Mouse (Mus musculus) MEL (cell line): ENCODE measurements around the gene Fgf16. TPM values are rescaled to one million over a fixed set of nuclear protein-coding genes. Genes with fewer than 3 reads are reported as not detected.

ENCODE experiments used
- DNase-seq: peaks from one replicate; pipeline ENCODE4 v3.0.0; 2011; ENCODE audit warnings: low read depth, low spot score
- H3K27ac ChIP-seq: 2 replicates; pipeline ENCODE4 v1.5.1; 2012; ENCODE audit warnings: low read depth, mild to moderate bottlenecking, control low read depth, low read length, moderate library complexity; ENCODE audit not compliant: control insufficient read depth
- H3K27me3 ChIP-seq, 2 experiments: fragments of 150-350 bp in 1 of 2; sonication (generic) in 1 of 2; 2 replicates each; pipeline ENCODE4 v1.6.1; 2012; ENCODE audit warnings: low read length in 2 of 2, mild to moderate bottlenecking in 2 of 2, improper control_type of control experiment in 1 of 2, moderate library complexity in 1 of 2; ENCODE audit not compliant: insufficient read depth in 2 of 2, control insufficient read depth in 1 of 2
- H3K36me3 ChIP-seq, 2 experiments: 2 replicates each; pipeline ENCODE4 v1.6.1; 2012 to 2014; ENCODE audit warnings: low read length in 2 of 2, improper control_type of control experiment in 1 of 2, inconsistent platforms in 1 of 2, mild to moderate bottlenecking in 1 of 2; ENCODE audit not compliant: insufficient read depth in 2 of 2, control insufficient read depth in 1 of 2
- H3K4me1 ChIP-seq, 2 experiments: fragments of 150-350 bp in 1 of 2; sonication (generic) in 1 of 2; 2 replicates each; pipeline ENCODE4 v1.6.1; 2012; ENCODE audit warnings: low read length in 2 of 2, improper control_type of control experiment in 1 of 2, mild to moderate bottlenecking in 1 of 2; ENCODE audit not compliant: insufficient read depth in 2 of 2, control insufficient read depth in 1 of 2
- H3K4me3 ChIP-seq, 2 experiments: fragments of 150-350 bp in 1 of 2; sonication (generic) in 1 of 2; 2 replicates each; pipeline ENCODE4 v1.5.1; 2012; ENCODE audit warnings: low read depth in 2 of 2, low read length in 2 of 2, mild to moderate bottlenecking in 2 of 2, moderate library complexity in 2 of 2, control low read depth in 1 of 2, improper control_type of control experiment in 1 of 2; ENCODE audit not compliant: control insufficient read depth in 1 of 2, insufficient read depth in 1 of 2
- H3K79me2 ChIP-seq: 2 replicates; pipeline ENCODE4 v1.6.1; 2012; ENCODE audit warnings: mild to moderate bottlenecking, low read length, moderate library complexity; ENCODE audit not compliant: control insufficient read depth, poor library complexity, insufficient read depth
- H3K9ac ChIP-seq: 2 replicates; pipeline ENCODE4 v1.6.1; 2012; ENCODE audit warnings: low read depth, mild to moderate bottlenecking, control low read depth, low read length, moderate library complexity; ENCODE audit not compliant: control insufficient read depth, poor library complexity, severe bottlenecking
- H3K9me3 ChIP-seq: fragments of 150-350 bp; sonication (generic); replicated peaks from 2 replicates; pipeline ENCODE4 v1.6.1; 2012; ENCODE audit warnings: mild to moderate bottlenecking, low read length, improper control_type of control experiment, moderate library complexity; ENCODE audit not compliant: insufficient read depth
- CTCF ChIP-seq, 3 experiments: IDR thresholded peaks in 2 of 3; conservative IDR thresholded peaks in 1 of 3; 2 replicates each; pipeline ENCODE4 v1.5.1; 2011 to 2012; ENCODE audit warnings: low read length in 3 of 3, low read depth in 2 of 3, mild to moderate bottlenecking in 2 of 3, improper control_type of control experiment in 1 of 3, inconsistent platforms in 1 of 3, mixed read lengths in 1 of 3, moderate library complexity in 1 of 3; ENCODE audit not compliant: control insufficient read depth in 1 of 3, insufficient read depth in 1 of 3, poor library complexity in 1 of 3, severe bottlenecking in 1 of 3
- E2F4 ChIP-seq: IDR thresholded peaks from 2 replicates; pipeline ENCODE4 v1.6.1; 2011; ENCODE audit warnings: low read depth, low read length, improper control_type of control experiment, borderline replicate concordance
- ELF1 ChIP-seq: IDR thresholded peaks from 2 replicates; pipeline ENCODE4 v1.6.1; 2014; ENCODE audit warnings: low read depth, mild to moderate bottlenecking, inconsistent platforms, low read length, improper control_type of control experiment, moderate library complexity
- EP300 ChIP-seq, 2 experiments: IDR thresholded peaks; 2 replicates each; pipeline ENCODE4 v1.6.1; 2011; ENCODE audit warnings: improper control_type of control experiment in 2 of 2, low read length in 2 of 2, low read depth in 1 of 2, mild to moderate bottlenecking in 1 of 2
- GATA1 ChIP-seq: IDR thresholded peaks from 2 replicates; pipeline ENCODE4 v1.6.1; 2011; ENCODE audit warnings: low read depth, low read length, improper control_type of control experiment
- MAFK ChIP-seq: IDR thresholded peaks from 2 replicates; pipeline ENCODE4 v1.6.1; 2011; ENCODE audit warnings: low read depth, mild to moderate bottlenecking, low read length, improper control_type of control experiment, borderline replicate concordance
- MAX ChIP-seq: IDR thresholded peaks from 2 replicates; pipeline ENCODE4 v1.6.1; 2011; ENCODE audit warnings: low read length, improper control_type of control experiment
- MXI1 ChIP-seq: IDR thresholded peaks from 2 replicates; pipeline ENCODE4 v1.6.1; 2011; ENCODE audit warnings: mild to moderate bottlenecking, low read depth, low read length, improper control_type of control experiment
- MYC ChIP-seq: IDR thresholded peaks from 2 replicates; pipeline ENCODE4 v1.6.1; 2011; ENCODE audit warnings: low read depth, mild to moderate bottlenecking, low read length, improper control_type of control experiment, moderate library complexity
- NRF1 ChIP-seq: IDR thresholded peaks from 2 replicates; pipeline ENCODE4 v1.6.1; 2014; ENCODE audit warnings: low read depth, mild to moderate bottlenecking, inconsistent platforms, low read length, improper control_type of control experiment, moderate library complexity; ENCODE audit not compliant: poor library complexity, insufficient read depth, severe bottlenecking
- POLR2AphosphoS5 ChIP-seq: IDR thresholded peaks from 2 replicates; pipeline ENCODE4 v1.6.1; 2012; ENCODE audit warnings: low read depth, borderline replicate concordance, mild to moderate bottlenecking, inconsistent platforms, low read length, moderate library complexity, mixed read lengths
- RCOR1 ChIP-seq: IDR thresholded peaks from 2 replicates; pipeline ENCODE4 v1.6.1; 2012; ENCODE audit warnings: low read depth, mild to moderate bottlenecking, inconsistent platforms, low read length, improper control_type of control experiment
- SIN3A ChIP-seq: IDR thresholded peaks from 2 replicates; pipeline ENCODE4 v1.6.1; 2012; ENCODE audit warnings: low read length, improper control_type of control experiment, inconsistent platforms
- TAL1 ChIP-seq: IDR thresholded peaks from 2 replicates; pipeline ENCODE4 v1.6.1; 2012; ENCODE audit warnings: mild to moderate bottlenecking, inconsistent platforms, low read length, moderate library complexity, mixed read lengths
- TBP ChIP-seq: IDR thresholded peaks from 2 replicates; pipeline ENCODE4 v1.8.0; 2011; ENCODE audit warnings: low read depth, low read length, improper control_type of control experiment
- TCF12 ChIP-seq: IDR thresholded peaks from 2 replicates; pipeline ENCODE4 v1.6.1; 2014; ENCODE audit warnings: low read depth, mild to moderate bottlenecking, inconsistent platforms, low read length, improper control_type of control experiment, moderate library complexity
- UBTF ChIP-seq: IDR thresholded peaks from 2 replicates; pipeline ENCODE4 v1.6.1; 2012; ENCODE audit warnings: low read depth, mild to moderate bottlenecking, inconsistent platforms, low read length, improper control_type of control experiment, moderate library complexity, borderline replicate concordance; ENCODE audit not compliant: insufficient read depth
- ZKSCAN1 ChIP-seq: IDR thresholded peaks from 2 replicates; pipeline ENCODE4 v1.6.1; 2012; ENCODE audit warnings: low read depth, mild to moderate bottlenecking, inconsistent platforms, low read length, improper control_type of control experiment, moderate library complexity
- ZMIZ1 ChIP-seq: IDR thresholded peaks from 2 replicates; pipeline ENCODE4 v1.6.1; 2012; ENCODE audit warnings: low read depth, mild to moderate bottlenecking, inconsistent platforms, low read length, improper control_type of control experiment, moderate library complexity
- ZNF384 ChIP-seq: IDR thresholded peaks from 2 replicates; pipeline ENCODE4 v1.6.1; 2012; ENCODE audit warnings: low read depth, mild to moderate bottlenecking, inconsistent platforms, low read length, improper control_type of control experiment
- polyA plus RNA-seq, 2 experiments: library from polyadenylated mRNA; stranded (reverse) in 1 of 2; unstranded in 1 of 2; fragments of >175 nt in 1 of 2; fragments of >200 nt in 1 of 2; gene quantifications; 2 replicates each; pipeline versions ENCODE4 v1.2.1 to v1.2.4; 2012; ENCODE audit warnings: low replicate concordance in 2 of 2, low read depth in 1 of 2; ENCODE audit not compliant: insufficient read length in 2 of 2, insufficient read depth in 1 of 2, missing spikeins in 1 of 2
- total RNA-seq: library from RNA; depleted of rRNA; stranded (reverse); fragments of 300-350 nt; gene quantifications from 2 replicates; pipeline ENCODE4 v1.2.3, GENCODE M21; 2012; rRNA removed

Gene Fgf16
- total and polyA plus RNA-seq, 3 experiments = not detected

- no peak for DNase-seq
- TF ChIP-seq ZNF384 (no peak), ZKSCAN1 (no peak), TCF12 (no peak), ZMIZ1 (no peak)
- H3K9ac ChIP-seq = no peak overlapping the region
These were observed 30.8 kb downstream of the Fgf16 start for GRCm38 (mm10) chrX:105794806-105795403.

GRCm38 (mm10) chrX:105824462-105824861 is 60.4 kb downstream of the Fgf16 start:
- H3K27me3 ChIP-seq = no peaks in the 10 kb centered on the region
- H3K36me3 ChIP-seq = peaks cover 3 to 6% of the 10 kb centered on the region in 2 experiments
- peak; percentile 72 for DNase-seq
- no peak overlapping the region for H3K4me3 ChIP-seq
- H3K4me1 ChIP-seq = peaks cover 0 to 2% of the 10 kb centered on the region in 2 experiments; a peak in 1 of 4 replicates
- no peak overlapping the region for H3K9ac ChIP-seq
- no peaks in the 10 kb centered on the region for H3K9me3 ChIP-seq
- peak overlapping the region; percentile 64 for H3K27ac ChIP-seq
- no peaks in the 10 kb centered on the region for H3K79me2 ChIP-seq
- TF ChIP-seq ZMIZ1 (no peak), MAX (peak; percentile 47), MAFK (no peak), TBP (no peak), ELF1 (peak; percentile 34; the same call in 1 of the 2 replicates), SIN3A (peak; percentile 48; the same call in 1 of the 2 replicates), MYC (0 out of 2 replicates have a peak, but pooled peaks have one; percentile 39), POLR2AphosphoS5 (no peak), RCOR1 (peak; percentile 58), CTCF (IDR thresholded peaks at IDR 0.05 in 2 of 3, conservative IDR thresholded peaks at IDR 0.05 in 1 of 3; ENCODE audit: control insufficient read depth in 1 of 3, insufficient read depth in 1 of 3, low read depth in 2 of 3, low read length in 3 of 3, poor library complexity in 1 of 3, severe bottlenecking in 1 of 3) (no peak), EP300 (IDR thresholded peaks at IDR 0.05; ENCODE audit: low read depth in 1 of 2, low read length in 2 of 2) (peak; percentile 48 to 59), E2F4 (no peak), GATA1 (peak; percentile 47; the same call in 1 of the 2 replicates), NRF1 (no peak), TAL1 (no peak), MXI1 (peak; percentile 68), UBTF (no peak), ZNF384 (no peak), TCF12 (0 out of 2 replicates have a peak, but pooled peaks have one; percentile 22)
- TF ChIP-seq, all 39 proteins: peak for 9

More at GRCm38 (mm10) chrX:105794806-105795403, 30.8 kb downstream of the Fgf16 start:
- Histone ChIP-seq H3K9me3 (no peaks in the 10 kb centered on the region), H3K4me1 (no peaks in the 10 kb centered on the region), H3K4me3 (no peak overlapping the region), H3K27ac (no peak overlapping the region), H3K36me3 (no peaks in the 10 kb centered on the region; a peak in 1 of 4 replicates), H3K27me3 (no peaks in the 10 kb centered on the region), H3K79me2 (no peaks in the 10 kb centered on the region)

Other genes with a start within 250 kb of the Fgf16 start
- 45.8 and 46.9 TPM in 2 replicates for gene Atrx, start 165.1 kb downstream of the Fgf16 start, total RNA-seq
- gene Atrx, start 165.1 kb downstream of the Fgf16 start, polyA plus RNA-seq = 100 to 1,000 TPM in 1 of 2 experiments, 10 to 100 TPM in 1; 44.4 to 379 TPM
- gene Magt1, start 247.6 kb downstream of the Fgf16 start, total RNA-seq = 34.9 and 36.2 TPM in 2 replicates
- 10 to 100 TPM in 1 of 2 experiments, not detected in 1; 34.3 TPM for gene Magt1, start 247.6 kb downstream of the Fgf16 start, polyA plus RNA-seq